Mouse (Mus musculus) MEL (cell line): ENCODE results near the gene Rab14. TPM values are rescaled to one million over a fixed set of nuclear protein-coding genes. Genes with fewer than 3 reads are reported as not detected.

Source experiments
- DNase-seq: peaks from one replicate; pipeline ENCODE4 v3.0.0; 2011; ENCODE audit warnings: low read depth, low spot score
- H3K27ac ChIP-seq: 2 replicates; pipeline ENCODE4 v1.5.1; 2012; ENCODE audit warnings: low read depth, mild to moderate bottlenecking, control low read depth, low read length, moderate library complexity; ENCODE audit not compliant: control insufficient read depth
- H3K27me3 ChIP-seq, 2 experiments: fragments of 150-350 bp in 1 of 2; sonication (generic) in 1 of 2; 2 replicates each; pipeline ENCODE4 v1.6.1; 2012; ENCODE audit warnings: low read length in 2 of 2, mild to moderate bottlenecking in 2 of 2, improper control_type of control experiment in 1 of 2, moderate library complexity in 1 of 2; ENCODE audit not compliant: insufficient read depth in 2 of 2, control insufficient read depth in 1 of 2
- H3K36me3 ChIP-seq, 2 experiments: 2 replicates each; pipeline ENCODE4 v1.6.1; 2012 to 2014; ENCODE audit warnings: low read length in 2 of 2, improper control_type of control experiment in 1 of 2, inconsistent platforms in 1 of 2, mild to moderate bottlenecking in 1 of 2; ENCODE audit not compliant: insufficient read depth in 2 of 2, control insufficient read depth in 1 of 2
- H3K4me1 ChIP-seq, 2 experiments: fragments of 150-350 bp in 1 of 2; sonication (generic) in 1 of 2; 2 replicates each; pipeline ENCODE4 v1.6.1; 2012; ENCODE audit warnings: low read length in 2 of 2, improper control_type of control experiment in 1 of 2, mild to moderate bottlenecking in 1 of 2; ENCODE audit not compliant: insufficient read depth in 2 of 2, control insufficient read depth in 1 of 2
- H3K4me3 ChIP-seq, 2 experiments: fragments of 150-350 bp in 1 of 2; sonication (generic) in 1 of 2; 2 replicates each; pipeline ENCODE4 v1.5.1; 2012; ENCODE audit warnings: low read depth in 2 of 2, low read length in 2 of 2, mild to moderate bottlenecking in 2 of 2, moderate library complexity in 2 of 2, control low read depth in 1 of 2, improper control_type of control experiment in 1 of 2; ENCODE audit not compliant: control insufficient read depth in 1 of 2, insufficient read depth in 1 of 2
- H3K79me2 ChIP-seq: 2 replicates; pipeline ENCODE4 v1.6.1; 2012; ENCODE audit warnings: mild to moderate bottlenecking, low read length, moderate library complexity; ENCODE audit not compliant: control insufficient read depth, poor library complexity, insufficient read depth
- H3K9ac ChIP-seq: 2 replicates; pipeline ENCODE4 v1.6.1; 2012; ENCODE audit warnings: low read depth, mild to moderate bottlenecking, control low read depth, low read length, moderate library complexity; ENCODE audit not compliant: control insufficient read depth, poor library complexity, severe bottlenecking
- H3K9me3 ChIP-seq: fragments of 150-350 bp; sonication (generic); replicated peaks from 2 replicates; pipeline ENCODE4 v1.6.1; 2012; ENCODE audit warnings: mild to moderate bottlenecking, low read length, improper control_type of control experiment, moderate library complexity; ENCODE audit not compliant: insufficient read depth
- CHD1 ChIP-seq: IDR thresholded peaks from 2 replicates; pipeline ENCODE4 v1.6.1; 2012; ENCODE audit warnings: low read depth, mild to moderate bottlenecking, inconsistent platforms, low read length, improper control_type of control experiment
- CTCF ChIP-seq, 3 experiments: IDR thresholded peaks in 2 of 3; conservative IDR thresholded peaks in 1 of 3; 2 replicates each; pipeline ENCODE4 v1.5.1; 2011 to 2012; ENCODE audit warnings: low read length in 3 of 3, low read depth in 2 of 3, mild to moderate bottlenecking in 2 of 3, improper control_type of control experiment in 1 of 3, inconsistent platforms in 1 of 3, mixed read lengths in 1 of 3, moderate library complexity in 1 of 3; ENCODE audit not compliant: control insufficient read depth in 1 of 3, insufficient read depth in 1 of 3, poor library complexity in 1 of 3, severe bottlenecking in 1 of 3
- EP300 ChIP-seq, 2 experiments: IDR thresholded peaks; 2 replicates each; pipeline ENCODE4 v1.6.1; 2011; ENCODE audit warnings: improper control_type of control experiment in 2 of 2, low read length in 2 of 2, low read depth in 1 of 2, mild to moderate bottlenecking in 1 of 2
- GABPA ChIP-seq: IDR thresholded peaks from 2 replicates; pipeline ENCODE4 v1.6.1; 2012; ENCODE audit warnings: low read depth, mild to moderate bottlenecking, inconsistent platforms, low read length, improper control_type of control experiment, moderate library complexity
- GATA1 ChIP-seq: IDR thresholded peaks from 2 replicates; pipeline ENCODE4 v1.6.1; 2011; ENCODE audit warnings: low read depth, low read length, improper control_type of control experiment
- MAFK ChIP-seq: IDR thresholded peaks from 2 replicates; pipeline ENCODE4 v1.6.1; 2011; ENCODE audit warnings: low read depth, mild to moderate bottlenecking, low read length, improper control_type of control experiment, borderline replicate concordance
- MAZ ChIP-seq: IDR thresholded peaks from 2 replicates; pipeline ENCODE4 v1.6.1; 2012; ENCODE audit warnings: low read depth, mild to moderate bottlenecking, inconsistent platforms, low read length, improper control_type of control experiment
- MEF2A ChIP-seq: IDR thresholded peaks from 2 replicates; pipeline ENCODE4 v1.6.1; 2014; ENCODE audit warnings: low read depth, mild to moderate bottlenecking, inconsistent platforms, low read length, improper control_type of control experiment; ENCODE audit not compliant: poor library complexity, insufficient replicate concordance, severe bottlenecking; ENCODE audit errors: extremely low read depth
- MXI1 ChIP-seq: IDR thresholded peaks from 2 replicates; pipeline ENCODE4 v1.6.1; 2011; ENCODE audit warnings: mild to moderate bottlenecking, low read depth, low read length, improper control_type of control experiment
- MYC ChIP-seq: IDR thresholded peaks from 2 replicates; pipeline ENCODE4 v1.6.1; 2011; ENCODE audit warnings: low read depth, mild to moderate bottlenecking, low read length, improper control_type of control experiment, moderate library complexity
- POLR2A ChIP-seq, 2 experiments: IDR thresholded peaks; 2 replicates each; pipeline ENCODE4 v1.6.1; 2011 to 2012; ENCODE audit warnings: low read length in 2 of 2, mild to moderate bottlenecking in 2 of 2, control low read depth in 1 of 2, improper control_type of control experiment in 1 of 2, low read depth in 1 of 2, moderate library complexity in 1 of 2; ENCODE audit not compliant: control insufficient read depth in 1 of 2, insufficient read depth in 1 of 2, poor library complexity in 1 of 2
- POLR2AphosphoS2 ChIP-seq: IDR thresholded peaks from 2 replicates; pipeline ENCODE4 v1.6.1; 2011; ENCODE audit warnings: low read length, improper control_type of control experiment
- POLR2AphosphoS5 ChIP-seq: IDR thresholded peaks from 2 replicates; pipeline ENCODE4 v1.6.1; 2012; ENCODE audit warnings: low read depth, borderline replicate concordance, mild to moderate bottlenecking, inconsistent platforms, low read length, moderate library complexity, mixed read lengths
- RAD21 ChIP-seq: IDR thresholded peaks from 2 replicates; pipeline ENCODE4 v1.6.1; 2011; ENCODE audit warnings: mild to moderate bottlenecking, low read depth, low read length, improper control_type of control experiment
- SMC3 ChIP-seq: IDR thresholded peaks from 2 replicates; pipeline ENCODE4 v1.6.1; 2011; ENCODE audit warnings: low read depth, low read length, improper control_type of control experiment
- TAL1 ChIP-seq: IDR thresholded peaks from 2 replicates; pipeline ENCODE4 v1.6.1; 2012; ENCODE audit warnings: mild to moderate bottlenecking, inconsistent platforms, low read length, moderate library complexity, mixed read lengths
- TBP ChIP-seq: IDR thresholded peaks from 2 replicates; pipeline ENCODE4 v1.8.0; 2011; ENCODE audit warnings: low read depth, low read length, improper control_type of control experiment
- UBTF ChIP-seq: IDR thresholded peaks from 2 replicates; pipeline ENCODE4 v1.6.1; 2012; ENCODE audit warnings: low read depth, mild to moderate bottlenecking, inconsistent platforms, low read length, improper control_type of control experiment, moderate library complexity, borderline replicate concordance; ENCODE audit not compliant: insufficient read depth
- USF1 ChIP-seq: IDR thresholded peaks from 2 replicates; pipeline ENCODE4 v1.6.1; 2014; ENCODE audit warnings: low read depth, mild to moderate bottlenecking, inconsistent platforms, low read length, improper control_type of control experiment, moderate library complexity
- ZKSCAN1 ChIP-seq: IDR thresholded peaks from 2 replicates; pipeline ENCODE4 v1.6.1; 2012; ENCODE audit warnings: low read depth, mild to moderate bottlenecking, inconsistent platforms, low read length, improper control_type of control experiment, moderate library complexity
- ZMIZ1 ChIP-seq: IDR thresholded peaks from 2 replicates; pipeline ENCODE4 v1.6.1; 2012; ENCODE audit warnings: low read depth, mild to moderate bottlenecking, inconsistent platforms, low read length, improper control_type of control experiment, moderate library complexity
- polyA plus RNA-seq, 2 experiments: library from polyadenylated mRNA; stranded (reverse) in 1 of 2; unstranded in 1 of 2; fragments of >175 nt in 1 of 2; fragments of >200 nt in 1 of 2; gene quantifications; 2 replicates each; pipeline versions ENCODE4 v1.2.1 to v1.2.4; 2012; ENCODE audit warnings: low replicate concordance in 2 of 2, low read depth in 1 of 2; ENCODE audit not compliant: insufficient read length in 2 of 2, insufficient read depth in 1 of 2, missing spikeins in 1 of 2
- total RNA-seq: library from RNA; depleted of rRNA; stranded (reverse); fragments of 300-350 nt; gene quantifications from 2 replicates; pipeline ENCODE4 v1.2.3, GENCODE M21; 2012

Gene Rab14
- total and polyA plus RNA-seq, 3 experiments, result 28.1 to 81.6 (median 78.1) TPM

DNA sequence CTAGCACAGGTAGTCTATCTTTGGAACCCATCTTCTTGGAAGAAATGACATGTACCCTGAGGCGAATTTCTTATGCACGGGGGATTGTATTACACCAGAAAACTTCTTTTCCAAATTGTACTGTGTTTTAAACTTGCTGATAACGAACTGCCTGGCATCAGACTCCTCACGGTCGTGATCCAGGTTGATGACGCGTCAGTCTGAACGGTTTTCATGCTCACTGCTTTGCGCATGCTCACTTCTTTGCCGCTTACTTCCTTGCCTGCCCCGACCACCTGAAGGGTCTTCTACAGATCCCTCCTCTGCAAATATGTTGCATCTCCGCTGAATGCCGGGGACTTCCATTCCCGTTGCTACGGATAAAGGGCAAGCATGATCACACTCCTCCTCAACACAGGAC is 23.4 kb upstream of the Rab14 start:
- Histone ChIP-seq H3K9ac (no peak overlapping the region), H3K9me3 (no peaks in the 10 kb centered on the region)
- TF ChIP-seq POLR2AphosphoS5 (no peak), POLR2AphosphoS2 (no peak), CHD1 (no peak), RAD21 (no peak), CTCF (IDR thresholded peaks at IDR 0.05 in 2 of 3, conservative IDR thresholded peaks at IDR 0.05 in 1 of 3; ENCODE audit: control insufficient read depth in 1 of 3, insufficient read depth in 1 of 3, low read depth in 2 of 3, low read length in 3 of 3, poor library complexity in 1 of 3, severe bottlenecking in 1 of 3) (no peak), MYC (no peak), ZKSCAN1 (no peak), MXI1 (no peak), GATA1 (no peak), USF1 (no peak), UBTF (no peak), GABPA (no peak), SMC3 (no peak), EP300 (IDR thresholded peaks at IDR 0.05; ENCODE audit: low read depth in 1 of 2, low read length in 2 of 2) (no peak), TAL1 (no peak), POLR2A (IDR thresholded peaks at IDR 0.05; ENCODE audit: control insufficient read depth in 1 of 2, insufficient read depth in 1 of 2, low read depth in 1 of 2, low read length in 2 of 2, poor library complexity in 1 of 2) (no peak), TBP (no peak), MAFK (no peak), MEF2A (no peak), ZMIZ1 (no peak)
- TF ChIP-seq, all 39 proteins: peak for 0

DNA sequence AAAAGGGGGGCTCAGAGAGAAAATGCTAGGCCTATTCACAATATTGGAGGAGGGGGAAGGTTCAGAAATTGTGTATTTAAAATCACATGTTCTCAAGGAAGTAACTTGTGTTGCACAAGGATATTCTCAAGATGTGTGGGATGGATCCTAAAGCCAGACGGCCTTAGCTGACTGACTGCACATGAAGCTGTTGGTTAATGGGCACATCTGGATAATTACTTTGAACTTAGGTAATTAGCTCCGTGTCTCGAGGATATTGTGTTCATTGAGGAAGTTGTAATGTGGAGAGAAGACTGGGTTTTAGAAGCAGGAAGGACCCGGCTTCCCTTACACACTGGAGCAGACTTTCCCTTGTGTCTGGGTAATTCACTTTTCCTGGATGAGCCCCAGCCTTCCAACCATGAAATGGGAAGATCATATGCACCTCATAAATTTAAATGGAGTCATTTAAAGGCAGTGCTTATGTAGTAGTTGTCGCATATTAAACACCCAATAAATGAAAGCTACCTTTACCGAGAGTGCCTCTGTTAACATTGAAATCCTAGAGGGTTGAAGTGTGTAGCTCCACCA is 22.0 kb upstream of the Rab14 start:
- peaks cover 0 to 7% of the 10 kb centered on the region in 2 experiments; a peak in 3 of 4 replicates for H3K27me3 ChIP-seq
- no peak overlapping the region for H3K4me3 ChIP-seq
- TF ChIP-seq MAZ, result no peak
- peaks cover 0 to 7% of the 10 kb centered on the region in 2 experiments; a peak in 1 of 4 replicates for H3K4me1 ChIP-seq
- no peaks in the 10 kb centered on the region for H3K36me3 ChIP-seq
- H3K9ac ChIP-seq, result no peak overlapping the region
- no peaks in the 10 kb centered on the region for H3K79me2 ChIP-seq
- no peak overlapping the region for H3K27ac ChIP-seq
- DNase-seq, result no peak
- H3K9me3 ChIP-seq, result no peaks in the 10 kb centered on the region

More for the DNA sequence above, 23.4 kb upstream of the Rab14 start:
- Histone ChIP-seq H3K36me3 (no peaks in the 10 kb centered on the region), H3K4me1 (no peaks in the 10 kb centered on the region), H3K4me3 (no peak overlapping the region), H3K79me2 (no peaks in the 10 kb centered on the region), H3K27ac (no peak overlapping the region), H3K27me3 (peaks cover 0 to 12% of the 10 kb centered on the region in 2 experiments; a peak in 3 of 4 replicates)
- no peak for DNase-seq
